Mouse (Mus musculus) heart, postnatal 0 days (tissue): ENCODE results near the gene Hist1h4h. TPM values are rescaled to one million over a fixed set of nuclear protein-coding genes. Genes with fewer than 3 reads are reported as not detected.
A peak's percentile ranks its signal among the peaks of the same experiment; 100 is the strongest.

Experiments used
- ATAC-seq: fragments of 200-750 bp; cut with Nextera tagmentation; 2 replicates; pipeline ENCODE4 v1.8.0; 2017; ENCODE audit warnings: low read depth, moderate number of reproducible peaks, moderate library complexity; ENCODE audit not compliant: insufficient read depth
- DNase-seq: peaks from one replicate; pipeline ENCODE4 v3.0.0-alpha.2; 2016; ENCODE audit warnings: low spot score
- H3K27ac ChIP-seq: fragments of 300-500 bp; sonication (generic); 2 replicates; pipeline ENCODE4 v1.5.1; 2014; ENCODE audit warnings: low read depth, mild to moderate bottlenecking
- H3K27me3 ChIP-seq: fragments of 300-500 bp; sonication (generic); 2 replicates; pipeline ENCODE4 v1.6.1; 2014; ENCODE audit warnings: low read length, mixed read lengths; ENCODE audit not compliant: control insufficient read depth, insufficient read depth
- H3K36me3 ChIP-seq: fragments of 300-500 bp; sonication (generic); replicated peaks from 2 replicates; pipeline ENCODE4 v1.6.1; 2014; ENCODE audit warnings: low read length, mixed read lengths; ENCODE audit not compliant: control insufficient read depth, insufficient read depth
- H3K4me1 ChIP-seq: fragments of 300-500 bp; sonication (generic); 2 replicates; pipeline ENCODE4 v1.6.1; 2014; ENCODE audit warnings: antibody characterized with exemption; ENCODE audit not compliant: control insufficient read depth, insufficient read depth
- H3K4me2 ChIP-seq: fragments of 300-500 bp; sonication (generic); 2 replicates; pipeline ENCODE4 v1.6.1; 2014; ENCODE audit warnings: low read depth, mild to moderate bottlenecking, low read length, moderate library complexity
- H3K4me3 ChIP-seq: fragments of 300-500 bp; sonication (generic); 2 replicates; pipeline ENCODE4 v1.5.1; 2014; ENCODE audit warnings: low read depth, low read length
- H3K9ac ChIP-seq: fragments of 300-500 bp; sonication (generic); replicated peaks from 2 replicates; pipeline ENCODE4 v1.6.1; 2014; ENCODE audit warnings: low read depth, low read length, mixed read lengths
- H3K9me3 ChIP-seq: fragments of 300-500 bp; sonication (generic); replicated peaks from 2 replicates; pipeline ENCODE4 v1.6.1; 2016; ENCODE audit warnings: low read length; ENCODE audit not compliant: control insufficient read depth
- CTCF ChIP-seq: IDR thresholded peaks from 2 replicates; pipeline ENCODE4 v1.5.1; 2016; ENCODE audit warnings: antibody characterized with exemption, control low read depth, low read depth
- EP300 ChIP-seq: IDR thresholded peaks from 2 replicates; pipeline ENCODE4 v1.6.1; 2016; ENCODE audit warnings: antibody characterized with exemption, low read depth
- WGBS: fragments of 180-500 bp; shearing (Covaris S2); extraction: QIAGEN DNeasy Blood & Tissue Kit; methylation state at CpG from one replicate; pipeline ENCODE4 v1.1.7; 2014; 5-methylcytosine and 5-hydroxymethylcytosine counted together
- microRNA-seq: library from miRNA; unstranded; fragments of <30 nt; microRNA quantifications from one replicate; pipeline ENCODE4, GENCODE M21; 2016
- polyA plus RNA-seq: library from polyadenylated mRNA; unstranded; fragments of >200 nt; fragmentation: Nextera tagmentation; extraction: Ambion mirVana; gene quantifications from 2 replicates; pipeline ENCODE4 v1.2.1, GENCODE M21; 2015
- total RNA-seq: library from RNA; depleted of rRNA; stranded (reverse); fragments of >200 nt; gene quantifications from 2 replicates; pipeline ENCODE4 v1.2.3, GENCODE M21; 2014; ENCODE audit warnings: low replicate concordance; rRNA removed

The Hist1h4h gene
- total and polyA plus RNA-seq, 2 experiments from 2014 or later = 30.4 to 4,565 TPM

GRCm38 (mm10) chr13:23576906-23577639 is 46.2 kb downstream of the Hist1h4h start:
- H3K4me1 ChIP-seq = 0 out of 2 replicates have a peak, but pooled peaks cover 16% of the 10 kb centered on the region
- ATAC-seq (no peak), DNase-seq (no peak)
- H3K27ac ChIP-seq = peak overlapping the region; percentile 66; the same call in 1 of the 2 replicates
- peak overlapping the region; percentile 53 for H3K4me2 ChIP-seq
- H3K27me3 ChIP-seq = no peaks in the 10 kb centered on the region
- no peak for TF ChIP-seq EP300
- TF ChIP-seq CTCF = no peak
- H3K9me3 ChIP-seq = no peaks in the 10 kb centered on the region
- 59% methylated on average over 6 of the region's 6 CpGs for WGBS
- H3K4me3 ChIP-seq = no peak overlapping the region
- H3K9ac ChIP-seq = peak overlapping the region; percentile 53; the same call in 1 of the 2 replicates
- no peaks in the 10 kb centered on the region for H3K36me3 ChIP-seq

GRCm38 (mm10) chr13:23577835-23578234 is 47.0 kb downstream of the Hist1h4h start:
- Histone ChIP-seq H3K27ac (no peak overlapping the region), H3K9me3 (no peaks in the 10 kb centered on the region), H3K4me1 (peaks cover 17% of the 10 kb centered on the region; the same call in 1 of the 2 replicates), H3K4me3 (no peak overlapping the region), H3K27me3 (no peaks in the 10 kb centered on the region), H3K9ac (no peak overlapping the region), H3K36me3 (no peaks in the 10 kb centered on the region), H3K4me2 (no peak overlapping the region)
- no peak for DNase-seq
- 91% methylated on average over 1 of the region's 1 CpGs for WGBS
- TF ChIP-seq EP300 (no peak), CTCF (no peak)
- no peak for ATAC-seq

Small RNA genes lying within 50 kb of the gene (microRNA-seq; reads per million reads assigned to microRNA genes)
- not detected for gene Gm44297
- gene Gm44359 = not detected
- not detected for gene Gm44394
- gene n-TStga1 = 0.54 reads per million

Other genes starting within 250 kb of the Hist1h4h start
Only the 30 nearest of the 34 such genes appear.
- gene Zfp322a, start 161.8 kb upstream of the Hist1h4h start, total RNA-seq = 10.0 and 11.9 TPM in 2 replicates
- 27.0 and 28.1 TPM in 2 replicates for gene Zfp322a, start 161.8 kb upstream of the Hist1h4h start, polyA plus RNA-seq
- gene Abt1, start 107.2 kb upstream of the Hist1h4h start, total RNA-seq = 6.7 and 7.4 TPM in 2 replicates
- 6.8 and 7.2 TPM in 2 replicates for gene Abt1, start 107.2 kb upstream of the Hist1h4h start, polyA plus RNA-seq
- 0.27 TPM in 1 of 2 replicates, not detected in the other for gene Btn1a1, start 65.1 kb upstream of the Hist1h4h start, total RNA-seq
- 0.14 and 0.18 TPM in 2 replicates for gene Btn1a1, start 65.1 kb upstream of the Hist1h4h start, polyA plus RNA-seq
- not detected in 2 replicates for gene Btn2a2, start 42.2 kb upstream of the Hist1h4h start, total RNA-seq
- 0.04 and 0.15 TPM in 2 replicates for gene Btn2a2, start 42.2 kb upstream of the Hist1h4h start, polyA plus RNA-seq
- 369 and 922 TPM in 2 replicates for gene Hist1h2af, start 2.9 kb downstream of the Hist1h4h start, total RNA-seq
- gene Hist1h2af, start 2.9 kb downstream of the Hist1h4h start, polyA plus RNA-seq = 1.3 and 2.6 TPM in 2 replicates
- 709 and 989 TPM in 2 replicates for gene Hist1h3g, start 4.4 kb downstream of the Hist1h4h start, total RNA-seq
- 2.4 and 2.5 TPM in 2 replicates for gene Hist1h3g, start 4.4 kb downstream of the Hist1h4h start, polyA plus RNA-seq
- gene Hist1h2bh, start 12.3 kb downstream of the Hist1h4h start, total RNA-seq = 82.5 and 133 TPM in 2 replicates
- gene Hist1h2bh, start 12.3 kb downstream of the Hist1h4h start, polyA plus RNA-seq = 0.25 and 0.31 TPM in 2 replicates
- 441 and 779 TPM in 2 replicates for gene Hist1h3f, start 13.0 kb downstream of the Hist1h4h start, total RNA-seq
- 0.29 and 0.45 TPM in 2 replicates for gene Hist1h3f, start 13.0 kb downstream of the Hist1h4h start, polyA plus RNA-seq
- gene Hist1h4f, start 20.6 kb downstream of the Hist1h4h start, total RNA-seq = 2,919 and 3,073 TPM in 2 replicates
- 0.65 TPM in 1 of 2 replicates, not detected in the other for gene Hist1h4f, start 20.6 kb downstream of the Hist1h4h start, polyA plus RNA-seq
- 61.7 and 66.1 TPM in 2 replicates for gene Hist1h1d, start 22.2 kb downstream of the Hist1h4h start, total RNA-seq
- gene Hist1h1d, start 22.2 kb downstream of the Hist1h4h start, polyA plus RNA-seq = 0.16 and 0.20 TPM in 2 replicates
- gene Hist1h3e, start 31.3 kb downstream of the Hist1h4h start, total RNA-seq = 625 and 977 TPM in 2 replicates
- gene Hist1h3e, start 31.3 kb downstream of the Hist1h4h start, polyA plus RNA-seq = 0.70 and 0.97 TPM in 2 replicates
- gene Hist1h2ae, start 40.2 kb downstream of the Hist1h4h start, total RNA-seq = 171 and 312 TPM in 2 replicates
- 12.1 and 14.3 TPM in 2 replicates for gene Hist1h2ae, start 40.2 kb downstream of the Hist1h4h start, polyA plus RNA-seq
- gene Hist1h2bg, start 40.3 kb downstream of the Hist1h4h start, total RNA-seq = 1,110 and 1,666 TPM in 2 replicates
- 2.5 and 4.3 TPM in 2 replicates for gene Hist1h2bg, start 40.3 kb downstream of the Hist1h4h start, polyA plus RNA-seq
- gene Hist1h2bf, start 43.1 kb downstream of the Hist1h4h start, total RNA-seq = 603 and 951 TPM in 2 replicates
- 1.3 and 1.6 TPM in 2 replicates for gene Hist1h2bf, start 43.1 kb downstream of the Hist1h4h start, polyA plus RNA-seq
- gene Hist1h2ad, start 43.3 kb downstream of the Hist1h4h start, total RNA-seq = 568 and 769 TPM in 2 replicates
- 0.27 and 1.8 TPM in 2 replicates for gene Hist1h2ad, start 43.3 kb downstream of the Hist1h4h start, polyA plus RNA-seq
- gene Hist1h3d, start 44.7 kb downstream of the Hist1h4h start, total RNA-seq = 116 and 155 TPM in 2 replicates
- 1.2 and 1.8 TPM in 2 replicates for gene Hist1h3d, start 44.7 kb downstream of the Hist1h4h start, polyA plus RNA-seq
- gene Hist1h4d, start 50.5 kb downstream of the Hist1h4h start, total RNA-seq = 1,649 and 2,136 TPM in 2 replicates
- gene Hist1h4d, start 50.5 kb downstream of the Hist1h4h start, polyA plus RNA-seq = 18.8 and 21.2 TPM in 2 replicates
- 253 and 309 TPM in 2 replicates for gene Hist1h2be, start 90.1 kb downstream of the Hist1h4h start, total RNA-seq
- 0.82 and 1.2 TPM in 2 replicates for gene Hist1h2be, start 90.1 kb downstream of the Hist1h4h start, polyA plus RNA-seq
- 271 and 391 TPM in 2 replicates for gene Hist1h1e, start 91.5 kb downstream of the Hist1h4h start, total RNA-seq
- gene Hist1h1e, start 91.5 kb downstream of the Hist1h4h start, polyA plus RNA-seq = 5.6 and 6.7 TPM in 2 replicates
- gene Hist1h2ac, start 152.9 kb downstream of the Hist1h4h start, total RNA-seq = 62.8 and 88.1 TPM in 2 replicates
- 0.45 and 0.49 TPM in 2 replicates for gene Hist1h2ac, start 152.9 kb downstream of the Hist1h4h start, polyA plus RNA-seq
- 253 and 309 TPM in 2 replicates for gene Hist1h2bc, start 153.1 kb downstream of the Hist1h4h start, total RNA-seq
- 94.4 and 115 TPM in 2 replicates for gene Hist1h2bc, start 153.1 kb downstream of the Hist1h4h start, polyA plus RNA-seq
- gene Hist1h1t, start 164.8 kb downstream of the Hist1h4h start, total RNA-seq = 0.23 and 2.0 TPM in 2 replicates
- not detected in 2 replicates for gene Hist1h1t, start 164.8 kb downstream of the Hist1h4h start, polyA plus RNA-seq
- 1,145 and 1,607 TPM in 2 replicates for gene Hist1h4c, start 167.4 kb downstream of the Hist1h4h start, total RNA-seq
- gene Hist1h4c, start 167.4 kb downstream of the Hist1h4h start, polyA plus RNA-seq = 1.5 and 1.7 TPM in 2 replicates
- gene Hfe, start 179.8 kb downstream of the Hist1h4h start, total RNA-seq = 21.4 and 25.9 TPM in 2 replicates
- gene Hfe, start 179.8 kb downstream of the Hist1h4h start, polyA plus RNA-seq = 18.0 and 22.3 TPM in 2 replicates
- 770 and 1,043 TPM in 2 replicates for gene Hist1h1c, start 207.8 kb downstream of the Hist1h4h start, total RNA-seq
- 73.4 and 101 TPM in 2 replicates for gene Hist1h1c, start 207.8 kb downstream of the Hist1h4h start, polyA plus RNA-seq
- gene Hist1h3c, start 214.6 kb downstream of the Hist1h4h start, total RNA-seq = 1,907 and 3,007 TPM in 2 replicates
- 1.2 and 1.3 TPM in 2 replicates for gene Hist1h3c, start 214.6 kb downstream of the Hist1h4h start, polyA plus RNA-seq
- gene Hist1h2bb, start 215.7 kb downstream of the Hist1h4h start, total RNA-seq = 1,542 and 1,547 TPM in 2 replicates
- 0.59 and 0.78 TPM in 2 replicates for gene Hist1h2bb, start 215.7 kb downstream of the Hist1h4h start, polyA plus RNA-seq
- 667 and 733 TPM in 2 replicates for gene Hist1h2ab, start 220.1 kb downstream of the Hist1h4h start, total RNA-seq
- 5.6 and 7.6 TPM in 2 replicates for gene Hist1h2ab, start 220.1 kb downstream of the Hist1h4h start, polyA plus RNA-seq
- gene Hist1h3b, start 221.2 kb downstream of the Hist1h4h start, total RNA-seq = 800 and 1,239 TPM in 2 replicates
- 3.2 and 3.3 TPM in 2 replicates for gene Hist1h3b, start 221.2 kb downstream of the Hist1h4h start, polyA plus RNA-seq
- gene Hist1h4b, start 226.0 kb downstream of the Hist1h4h start, total RNA-seq = 252 and 267 TPM in 2 replicates
- gene Hist1h4b, start 226.0 kb downstream of the Hist1h4h start, polyA plus RNA-seq = 0.46 and 0.60 TPM in 2 replicates